Mouse (Mus musculus) R1 (cell line): ENCODE results near the gene Syn2.

ENCODE experiments used
- DNase-seq: peaks from one replicate; pipeline ENCODE4 v3.0.0-alpha.2; 2018; ENCODE audit warnings: low read depth, low spot score

The Syn2 gene

GRCm38 (mm10) chr6:115291068-115291467, 156.4 kb downstream of the Syn2 start:
- no peak for DNase-seq

- no peak for DNase-seq
Observed at GRCm38 (mm10) chr6:115291823-115292222, 157.1 kb downstream of the Syn2 start.

GRCm38 (mm10) chr6:115292621-115293020, 157.9 kb downstream of the Syn2 start:
- no peak for DNase-seq

GRCm38 (mm10) chr6:115293877-115294276, 159.2 kb downstream of the Syn2 start:
- DNase-seq = no peak

GRCm38 (mm10) chr6:115307134-115307533, 172.4 kb downstream of the Syn2 start:
- no peak for DNase-seq

GRCm38 (mm10) chr6:115312780-115313179, 178.1 kb downstream of the Syn2 start:
- DNase-seq = peak; percentile 20

- DNase-seq = peak; percentile 13
Observed at GRCm38 (mm10) chr6:115313235-115313738, 178.6 kb downstream of the Syn2 start.

GRCm38 (mm10) chr6:115313910-115314309, 179.2 kb downstream of the Syn2 start:
- DNase-seq = no peak

- no peak for DNase-seq
Observed at GRCm38 (mm10) chr6:115315770-115316169, 181.1 kb downstream of the Syn2 start.

- no peak for DNase-seq
Observed at GRCm38 (mm10) chr6:115316811-115317221, 182.1 kb downstream of the Syn2 start.

- DNase-seq = no peak
Observed at GRCm38 (mm10) chr6:115318811-115319210, 184.1 kb downstream of the Syn2 start.

GRCm38 (mm10) chr6:115319686-115320085, 185.0 kb downstream of the Syn2 start:
- DNase-seq = no peak

- no peak for DNase-seq
Observed at GRCm38 (mm10) chr6:115320927-115321714, 186.4 kb downstream of the Syn2 start.

- DNase-seq = no peak
Observed at GRCm38 (mm10) chr6:115321883-115322351, 187.2 kb downstream of the Syn2 start.

GRCm38 (mm10) chr6:115322956-115323355, 188.3 kb downstream of the Syn2 start:
- no peak for DNase-seq

- no peak for DNase-seq
Observed at GRCm38 (mm10) chr6:115330964-115331363, 196.3 kb downstream of the Syn2 start.
